Mouse (Mus musculus): ENCODE data around the gene Frmd4b. TPM values are rescaled to one million over a fixed set of nuclear protein-coding genes. Genes with fewer than 3 reads are reported as not detected.
A peak's percentile ranks its signal among the peaks of the same experiment; 100 is the strongest.

Gene Frmd4b
- polyA plus RNA-seq (2015; fragmentation: Nextera tagmentation; extraction: Ambion mirVana) = 12.0 and 13.5 TPM in 2 replicates

DNA sequence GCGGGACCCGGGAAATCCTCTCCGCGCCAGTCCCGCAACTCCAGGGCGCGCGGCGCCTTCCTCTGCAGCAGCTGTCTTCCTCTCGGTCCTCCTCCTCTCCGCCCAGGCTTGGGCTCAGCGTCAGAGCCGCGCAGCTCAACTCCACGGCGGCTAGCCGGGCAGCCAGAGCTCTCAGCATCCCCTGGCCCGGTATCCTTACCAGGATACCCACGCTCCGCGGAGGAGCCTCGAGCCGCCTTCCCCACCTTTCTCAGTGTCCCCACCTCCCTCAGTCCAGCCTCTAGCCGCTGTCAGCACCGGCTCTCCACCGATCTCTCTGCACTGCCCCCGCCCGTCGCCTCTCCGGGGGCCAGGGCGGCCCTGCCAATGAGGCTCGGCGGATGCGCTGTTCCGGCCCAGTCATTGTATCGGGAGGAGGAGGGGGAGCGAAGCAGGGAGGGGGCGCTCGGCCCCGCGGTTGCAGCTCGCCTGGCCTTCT lies at the start of gene Frmd4b:
Frmd4b (minus strand) TSS at position 276 of the 478 bp plus-strand sequence.
- H3K4me2 ChIP-seq (ENCODE audit: low read depth, low read length) = peak within 1 kb of the TSS; percentile 92
- peak within 1 kb of the TSS; percentile 63 for H3K9ac ChIP-seq (ENCODE audit: low read length)
- peak within 1 kb of the TSS; percentile 68 for H3K4me3 ChIP-seq (ENCODE audit: low read length)
- H3K27me3 ChIP-seq (ENCODE audit: control insufficient read depth, insufficient read depth, low read length) = peaks cover 21% of the 10 kb centered on the region
- no peaks in the 10 kb centered on the region for H3K9me3 ChIP-seq (replicated peaks; ENCODE audit: control insufficient read depth, low read length)
- no peaks in the 10 kb centered on the region for H3K36me3 ChIP-seq (ENCODE audit: control insufficient read depth, insufficient read depth)
- H3K27ac ChIP-seq (ENCODE audit: low read length) = no peak within 1 kb of the TSS
- WGBS = under 1% methylated on average over 42 of the region's 42 CpGs
- peak; percentile 82 for ATAC-seq (replicated peaks; ENCODE audit: extremely low read depth, insufficient read depth, low FRiP score)
- H3K4me1 ChIP-seq (ENCODE audit: control insufficient read depth, insufficient read depth, low read length) = peaks cover 7% of the 10 kb centered on the region; the same call in 1 of the 2 replicates

DNA sequence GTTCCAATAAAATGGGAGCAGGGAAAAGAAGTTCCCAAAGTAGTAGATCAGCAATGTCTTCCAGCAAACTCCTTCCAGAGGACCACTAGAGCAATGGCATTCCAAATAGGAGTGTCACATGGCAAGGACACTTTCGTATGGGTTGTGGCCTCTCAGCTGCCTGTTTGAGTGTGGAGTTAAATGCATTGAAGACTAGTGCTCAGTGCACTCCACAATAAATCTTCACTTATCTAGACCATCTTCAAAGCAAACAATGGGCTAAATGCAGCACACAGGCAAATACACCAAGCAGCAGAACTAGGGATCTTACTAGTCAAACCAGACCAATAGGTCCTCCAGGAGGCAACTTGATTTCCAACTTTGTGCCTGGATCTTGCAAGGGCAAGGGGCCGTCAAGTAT lies 49.1 kb upstream of the Frmd4b start:
- Histone ChIP-seq H3K4me2 (ENCODE audit: low read depth, low read length) (no peak overlapping the region), H3K27me3 (ENCODE audit: control insufficient read depth, insufficient read depth, low read length) (no peaks in the 10 kb centered on the region), H3K9ac (ENCODE audit: low read length) (no peak overlapping the region), H3K4me3 (ENCODE audit: low read length) (no peak overlapping the region), H3K27ac (ENCODE audit: low read length) (no peak overlapping the region), H3K36me3 (ENCODE audit: control insufficient read depth, insufficient read depth) (no peaks in the 10 kb centered on the region), H3K4me1 (ENCODE audit: control insufficient read depth, insufficient read depth, low read length) (no peaks in the 10 kb centered on the region), H3K9me3 (replicated peaks; ENCODE audit: control insufficient read depth, low read length) (no peaks in the 10 kb centered on the region)
- 37% methylated on average over 2 of the region's 2 CpGs for WGBS
- ATAC-seq (replicated peaks; ENCODE audit: extremely low read depth, insufficient read depth, low FRiP score) = no peak

DNA sequence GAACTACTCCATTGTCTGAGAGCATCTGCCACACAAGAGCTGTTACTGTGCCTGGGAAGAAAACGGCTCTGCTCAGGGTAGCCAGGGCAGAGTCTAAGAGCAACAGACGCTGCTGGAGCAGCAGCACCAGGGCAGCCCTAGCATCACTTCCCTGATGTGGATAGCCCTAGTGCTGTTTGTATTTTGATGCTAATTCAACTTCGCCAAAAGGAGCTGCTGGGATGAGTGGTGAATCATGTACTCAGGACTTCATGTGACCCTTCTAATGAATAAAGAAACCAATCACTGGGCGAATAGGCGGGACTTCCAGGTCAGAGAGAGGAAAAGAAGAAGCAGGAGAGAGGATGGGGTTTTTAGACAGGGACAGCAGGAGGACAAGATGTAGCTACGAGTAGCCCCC lies 41.6 kb upstream of the Frmd4b start:
- Histone ChIP-seq H3K27ac (ENCODE audit: low read length) (no peak overlapping the region), H3K27me3 (ENCODE audit: control insufficient read depth, insufficient read depth, low read length) (no peaks in the 10 kb centered on the region), H3K4me1 (ENCODE audit: control insufficient read depth, insufficient read depth, low read length) (no peaks in the 10 kb centered on the region), H3K9ac (ENCODE audit: low read length) (no peak overlapping the region), H3K4me2 (ENCODE audit: low read depth, low read length) (no peak overlapping the region), H3K4me3 (ENCODE audit: low read length) (no peak overlapping the region), H3K36me3 (ENCODE audit: control insufficient read depth, insufficient read depth) (no peaks in the 10 kb centered on the region), H3K9me3 (replicated peaks; ENCODE audit: control insufficient read depth, low read length) (peaks cover 3% of the 10 kb centered on the region; the same call in 1 of the 2 replicates)
- no peak for ATAC-seq (replicated peaks; ENCODE audit: extremely low read depth, insufficient read depth, low FRiP score)
- WGBS = 82% methylated on average over 6 of the region's 6 CpGs

DNA sequence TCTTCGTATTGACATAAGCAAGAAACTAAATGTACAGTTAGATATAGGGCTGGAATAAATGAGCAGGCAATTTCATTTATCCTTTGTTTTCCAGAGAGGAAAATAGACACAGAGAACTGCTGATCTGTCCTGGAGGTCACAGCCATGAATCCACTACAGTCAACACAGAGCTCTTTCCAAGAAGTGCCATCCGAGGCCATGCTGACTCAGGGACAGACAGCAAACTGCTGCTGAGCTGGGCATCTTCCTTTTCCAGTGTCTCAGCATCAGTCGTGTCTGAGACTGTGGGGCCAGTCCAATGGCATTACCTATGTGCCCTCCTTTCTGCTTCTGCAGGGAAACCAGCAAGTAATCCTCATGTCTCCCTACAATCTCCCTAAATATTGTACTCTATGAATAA lies 38.6 kb upstream of the Frmd4b start:
- no peak overlapping the region for H3K4me3 ChIP-seq (ENCODE audit: low read length)
- no peak overlapping the region for H3K4me2 ChIP-seq (ENCODE audit: low read depth, low read length)
- ATAC-seq (replicated peaks; ENCODE audit: extremely low read depth, insufficient read depth, low FRiP score) = no peak
- no peak overlapping the region for H3K9ac ChIP-seq (ENCODE audit: low read length)
- H3K27ac ChIP-seq (ENCODE audit: low read length) = no peak overlapping the region
- H3K9me3 ChIP-seq (replicated peaks; ENCODE audit: control insufficient read depth, low read length) = peaks cover 3% of the 10 kb centered on the region; the same call in 1 of the 2 replicates
- WGBS = 77% methylated on average over 3 of the region's 3 CpGs
- no peaks in the 10 kb centered on the region for H3K36me3 ChIP-seq (ENCODE audit: control insufficient read depth, insufficient read depth)
- no peaks in the 10 kb centered on the region for H3K4me1 ChIP-seq (ENCODE audit: control insufficient read depth, insufficient read depth, low read length)
- H3K27me3 ChIP-seq (ENCODE audit: control insufficient read depth, insufficient read depth, low read length) = no peaks in the 10 kb centered on the region

DNA sequence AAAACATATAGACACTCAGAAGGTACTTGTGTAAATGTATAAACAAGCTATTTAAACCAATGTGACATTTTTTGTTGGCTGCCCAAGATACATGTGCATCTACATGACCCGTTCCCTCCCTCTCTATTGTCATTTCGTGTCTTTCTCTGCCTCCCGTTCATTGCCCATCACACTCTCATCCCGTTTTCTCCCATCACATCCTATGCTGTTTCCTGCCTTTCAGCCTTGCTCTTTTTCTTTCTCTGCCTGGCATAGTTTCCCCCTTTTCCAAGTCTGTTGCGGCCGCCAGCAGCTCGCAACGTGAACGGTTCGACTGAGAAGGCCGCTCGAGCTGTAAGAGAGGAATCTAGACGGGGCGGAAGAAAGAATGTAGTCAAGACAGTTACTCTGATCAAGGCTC lies 30.2 kb upstream of the Frmd4b start:
- Histone ChIP-seq H3K4me3 (ENCODE audit: low read length) (no peak overlapping the region), H3K27ac (ENCODE audit: low read length) (no peak overlapping the region), H3K27me3 (ENCODE audit: control insufficient read depth, insufficient read depth, low read length) (no peaks in the 10 kb centered on the region), H3K9ac (ENCODE audit: low read length) (no peak overlapping the region), H3K4me1 (ENCODE audit: control insufficient read depth, insufficient read depth, low read length) (no peaks in the 10 kb centered on the region), H3K4me2 (ENCODE audit: low read depth, low read length) (no peak overlapping the region), H3K36me3 (ENCODE audit: control insufficient read depth, insufficient read depth) (no peaks in the 10 kb centered on the region), H3K9me3 (replicated peaks; ENCODE audit: control insufficient read depth, low read length) (no peaks in the 10 kb centered on the region)
- ATAC-seq (replicated peaks; ENCODE audit: extremely low read depth, insufficient read depth, low FRiP score) = no peak
- 90% methylated on average over 14 of the region's 14 CpGs for WGBS

DNA sequence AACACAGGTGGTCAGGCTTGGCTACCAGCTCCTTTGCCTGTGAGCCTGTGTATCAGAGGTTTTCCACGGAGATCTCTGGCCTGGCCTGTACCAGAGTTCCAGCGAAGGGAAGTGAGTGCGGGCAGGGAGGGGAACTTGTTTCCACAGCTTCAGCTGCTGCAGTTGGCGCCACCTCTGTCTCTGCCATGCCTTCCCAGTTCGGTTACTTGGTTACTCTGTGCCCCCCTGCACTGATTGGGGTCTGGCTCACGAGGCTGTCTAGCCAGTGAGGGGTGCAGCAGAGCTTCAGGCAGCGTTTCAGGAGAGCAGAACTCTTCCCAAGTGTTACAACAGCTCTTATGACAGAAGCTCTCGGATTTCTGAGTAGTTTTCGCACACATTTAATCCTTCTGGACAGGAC lies 6.0 kb upstream of the Frmd4b start:
- H3K4me2 ChIP-seq (ENCODE audit: low read depth, low read length) = no peak overlapping the region
- peaks cover 3% of the 10 kb centered on the region; the same call in 1 of the 2 replicates for H3K27me3 ChIP-seq (ENCODE audit: control insufficient read depth, insufficient read depth, low read length)
- ATAC-seq (replicated peaks; ENCODE audit: extremely low read depth, insufficient read depth, low FRiP score) = no peak
- 65% methylated on average over 9 of the region's 9 CpGs for WGBS
- H3K4me3 ChIP-seq (ENCODE audit: low read length) = no peak overlapping the region
- H3K9me3 ChIP-seq (replicated peaks; ENCODE audit: control insufficient read depth, low read length) = no peaks in the 10 kb centered on the region
- no peak overlapping the region for H3K9ac ChIP-seq (ENCODE audit: low read length)
- H3K4me1 ChIP-seq (ENCODE audit: control insufficient read depth, insufficient read depth, low read length) = peaks cover 2% of the 10 kb centered on the region; the same call in 1 of the 2 replicates
- H3K27ac ChIP-seq (ENCODE audit: low read length) = no peak overlapping the region
- no peaks in the 10 kb centered on the region for H3K36me3 ChIP-seq (ENCODE audit: control insufficient read depth, insufficient read depth)

DNA sequence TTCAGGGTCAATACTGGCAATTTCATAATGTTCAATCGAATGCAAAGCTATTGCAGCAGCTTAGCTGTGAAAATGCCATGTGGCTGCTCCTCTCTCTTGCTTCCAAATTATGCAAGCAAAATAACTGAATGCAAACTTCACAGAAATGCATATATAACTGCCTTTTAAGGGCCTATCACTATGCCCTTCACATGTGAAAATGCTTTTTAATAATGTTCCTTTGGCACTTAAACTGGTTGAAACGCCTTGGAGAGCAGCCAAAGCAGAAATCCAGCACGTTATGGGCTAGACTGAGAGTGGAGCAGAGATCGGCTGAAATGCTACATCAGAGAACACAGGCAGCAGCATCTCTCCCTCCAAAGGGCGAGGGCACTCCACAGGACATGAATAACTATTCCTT lies 4.9 kb upstream of the Frmd4b start:
- no peak overlapping the region for H3K4me3 ChIP-seq (ENCODE audit: low read length)
- peaks cover 11% of the 10 kb centered on the region for H3K27me3 ChIP-seq (ENCODE audit: control insufficient read depth, insufficient read depth, low read length)
- no peaks in the 10 kb centered on the region for H3K36me3 ChIP-seq (ENCODE audit: control insufficient read depth, insufficient read depth)
- H3K9me3 ChIP-seq (replicated peaks; ENCODE audit: control insufficient read depth, low read length) = no peaks in the 10 kb centered on the region
- H3K27ac ChIP-seq (ENCODE audit: low read length) = no peak overlapping the region
- H3K9ac ChIP-seq (ENCODE audit: low read length) = no peak overlapping the region
- H3K4me1 ChIP-seq (ENCODE audit: control insufficient read depth, insufficient read depth, low read length) = peaks cover 4% of the 10 kb centered on the region; the same call in 1 of the 2 replicates
- no peak overlapping the region for H3K4me2 ChIP-seq (ENCODE audit: low read depth, low read length)
- WGBS = 47% methylated on average over 5 of the region's 5 CpGs
- ATAC-seq (replicated peaks; ENCODE audit: extremely low read depth, insufficient read depth, low FRiP score) = no peak

DNA sequence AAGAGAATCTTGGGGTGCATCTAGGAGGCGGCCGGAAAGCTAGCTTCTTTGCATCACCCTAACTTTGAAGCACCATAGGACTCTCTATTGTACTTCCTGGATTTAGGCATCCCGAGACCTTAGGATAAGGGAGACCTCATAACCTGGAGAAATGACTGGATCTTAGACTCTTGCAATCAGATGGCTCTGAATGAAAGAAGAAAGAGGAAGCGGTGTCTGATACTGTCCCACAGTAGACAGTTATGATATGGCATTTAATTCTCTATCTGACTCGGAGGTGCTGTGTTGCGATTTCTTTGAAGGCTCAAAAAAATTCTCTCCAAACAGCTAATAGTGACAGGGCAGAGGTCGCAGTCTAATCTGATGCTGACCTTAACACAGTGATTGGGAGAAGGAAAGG lies 433 bp upstream of the Frmd4b start:
- H3K4me1 ChIP-seq (ENCODE audit: control insufficient read depth, insufficient read depth, low read length) = peaks cover 7% of the 10 kb centered on the region; the same call in 1 of the 2 replicates
- H3K27me3 ChIP-seq (ENCODE audit: control insufficient read depth, insufficient read depth, low read length) = peaks cover 21% of the 10 kb centered on the region
- H3K9ac ChIP-seq (ENCODE audit: low read length) = no peak overlapping the region; the same call in 1 of the 2 replicates
- no peak for ATAC-seq (replicated peaks; ENCODE audit: extremely low read depth, insufficient read depth, low FRiP score)
- no peaks in the 10 kb centered on the region for H3K36me3 ChIP-seq (ENCODE audit: control insufficient read depth, insufficient read depth)
- 24% methylated on average over 7 of the region's 7 CpGs for WGBS
- peak overlapping the region; percentile 92 for H3K4me2 ChIP-seq (ENCODE audit: low read depth, low read length)
- no peaks in the 10 kb centered on the region for H3K9me3 ChIP-seq (replicated peaks; ENCODE audit: control insufficient read depth, low read length)
- H3K27ac ChIP-seq (ENCODE audit: low read length) = no peak overlapping the region
- H3K4me3 ChIP-seq (ENCODE audit: low read length) = peak overlapping the region; percentile 68

DNA sequence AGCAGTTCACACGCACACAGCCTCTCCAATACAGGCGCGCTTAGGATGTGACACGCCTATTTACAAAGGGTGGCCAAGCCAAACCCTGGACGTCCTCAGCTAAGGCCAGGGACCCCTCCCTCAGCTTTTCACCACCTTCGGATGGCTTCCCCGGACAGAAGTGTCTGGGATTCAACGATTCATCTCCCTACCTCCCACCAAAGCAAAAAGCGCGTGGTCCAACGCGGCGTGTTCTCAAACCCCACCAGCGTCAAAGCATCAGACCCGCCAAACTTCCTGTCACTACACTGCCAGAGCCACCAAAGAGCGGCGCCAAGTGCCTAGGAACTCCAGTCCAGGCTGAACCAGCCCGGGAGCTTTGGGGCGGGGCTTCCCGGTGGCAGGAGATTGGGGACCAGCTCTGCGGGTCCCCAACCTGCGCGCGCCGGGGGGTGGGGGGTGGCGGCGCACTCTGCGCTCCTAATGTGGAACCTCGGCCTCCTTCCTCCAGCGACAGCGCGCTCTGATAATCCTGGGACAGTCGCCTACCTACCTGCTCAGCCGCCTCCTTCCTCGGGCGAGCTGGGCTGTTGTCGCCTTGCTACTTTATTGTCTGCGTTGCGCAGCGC lies 579 bp downstream of the Frmd4b start:
- ATAC-seq (replicated peaks; ENCODE audit: extremely low read depth, insufficient read depth, low FRiP score) = peak; percentile 72
- Histone ChIP-seq H3K27ac (ENCODE audit: low read length) (no peak overlapping the region), H3K4me2 (ENCODE audit: low read depth, low read length) (peak overlapping the region; percentile 92), H3K4me3 (ENCODE audit: low read length) (peak overlapping the region; percentile 68), H3K9ac (ENCODE audit: low read length) (peak overlapping the region; percentile 63), H3K27me3 (ENCODE audit: control insufficient read depth, insufficient read depth, low read length) (peaks cover 21% of the 10 kb centered on the region), H3K36me3 (ENCODE audit: control insufficient read depth, insufficient read depth) (no peaks in the 10 kb centered on the region), H3K9me3 (replicated peaks; ENCODE audit: control insufficient read depth, low read length) (no peaks in the 10 kb centered on the region), H3K4me1 (ENCODE audit: control insufficient read depth, insufficient read depth, low read length) (peaks cover 5% of the 10 kb centered on the region; the same call in 1 of the 2 replicates)
- WGBS = under 1% methylated on average over 35 of the region's 40 CpGs
